Mouse (Mus musculus): ENCODE measurements around the gene Gale.

DNA sequence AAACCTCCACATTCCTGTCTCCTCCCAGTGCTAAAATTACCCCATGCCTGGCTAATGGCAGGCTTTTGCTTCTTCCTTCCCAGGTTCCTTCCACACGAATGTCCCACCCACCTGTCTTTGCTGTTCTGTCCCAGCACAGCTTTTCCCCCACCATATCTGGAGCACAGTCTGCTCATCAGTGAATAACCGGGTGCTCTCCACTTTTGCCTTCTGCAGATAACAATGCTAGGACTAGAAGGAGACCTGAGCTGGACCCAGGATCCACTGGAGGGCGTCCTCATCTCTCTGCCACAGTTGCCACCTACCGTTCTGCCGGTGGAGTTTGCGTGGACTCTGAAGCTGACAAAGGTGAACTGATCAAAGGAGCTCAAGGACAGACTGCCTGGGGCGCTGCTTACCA is 24.7 kb upstream of the Gale start:
- TF ChIP-seq ZNF384 (IDR thresholded peaks at IDR 0.05; ENCODE audit: low read depth, low read length) (no peak), CHD2 (IDR thresholded peaks at IDR 0.05; ENCODE audit: low read depth, low read length) (no peak), MAFK (IDR thresholded peaks at IDR 0.05; ENCODE audit: insufficient read depth, low read depth, low read length) (no peak), HCFC1 (IDR thresholded peaks at IDR 0.05; ENCODE audit: borderline replicate concordance, insufficient read depth, low read length) (no peak), ZC3H11A (IDR thresholded peaks at IDR 0.05; ENCODE audit: borderline replicate concordance, low read depth, low read length) (no peak)

Measured in ES-E14 (cell line).